Mouse (Mus musculus): ENCODE results near the gene Erbb2. TPM values are rescaled to one million over a fixed set of nuclear protein-coding genes. Genes with fewer than 3 reads are reported as not detected.

Gene Erbb2
- polyA plus RNA-seq, 1 experiment: not detected

DNA sequence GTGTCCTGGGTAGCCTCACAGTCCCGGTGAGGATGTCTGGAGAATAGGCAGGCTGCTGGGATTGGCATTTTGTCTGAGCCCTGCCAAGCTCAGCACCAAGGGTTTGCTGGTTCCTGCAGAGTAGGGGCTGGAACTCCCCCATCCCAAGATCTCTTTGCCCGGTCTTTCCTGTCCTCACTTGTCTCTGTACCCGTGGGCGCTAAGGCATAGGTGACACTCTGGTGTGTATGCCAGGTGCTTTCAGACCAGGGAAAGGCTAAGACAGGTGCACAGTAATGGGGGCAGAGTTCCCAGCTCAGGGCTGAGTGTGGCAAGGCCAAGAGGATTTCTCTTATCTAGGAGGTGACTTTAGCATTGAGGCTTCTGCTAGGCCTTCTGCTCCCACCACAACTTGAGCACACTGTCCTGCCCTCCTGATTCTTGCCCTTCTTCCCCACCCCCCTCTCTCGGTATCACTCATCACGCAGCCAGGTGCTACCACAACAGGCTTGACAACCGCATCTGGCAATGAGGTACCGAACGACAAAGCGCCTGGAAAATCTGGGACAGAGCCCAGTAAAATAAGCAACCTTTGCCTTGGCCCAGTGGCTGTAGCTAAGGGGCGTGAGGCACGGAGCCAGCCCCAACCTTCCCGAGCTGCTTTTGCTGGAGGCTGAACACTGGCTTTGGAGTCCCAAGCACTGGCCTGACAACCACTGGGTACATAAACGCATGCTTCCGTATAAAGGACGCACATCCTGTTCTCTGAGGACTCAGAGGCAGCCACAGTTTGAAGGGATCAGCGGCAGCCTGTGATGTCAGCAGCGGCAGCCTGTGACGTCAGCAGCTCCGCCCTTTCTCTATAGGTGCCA lies 37.9 kb downstream of the Erbb2 start:
- Histone ChIP-seq H3K4me3 (ENCODE audit: insufficient read depth, low read length) (no peak overlapping the region), H3K27ac (ENCODE audit: insufficient read depth, low read depth, low read length) (no peak overlapping the region), H3K4me1 (ENCODE audit: control insufficient read depth, insufficient read depth, low read length) (no peaks in the 10 kb centered on the region)
- TF ChIP-seq CTCF (IDR thresholded peaks at IDR 0.05; ENCODE audit: low read depth, low read length) (no peak), POLR2A (IDR thresholded peaks at IDR 0.05; ENCODE audit: borderline replicate concordance, low read depth, low read length) (no peak)

DNA sequence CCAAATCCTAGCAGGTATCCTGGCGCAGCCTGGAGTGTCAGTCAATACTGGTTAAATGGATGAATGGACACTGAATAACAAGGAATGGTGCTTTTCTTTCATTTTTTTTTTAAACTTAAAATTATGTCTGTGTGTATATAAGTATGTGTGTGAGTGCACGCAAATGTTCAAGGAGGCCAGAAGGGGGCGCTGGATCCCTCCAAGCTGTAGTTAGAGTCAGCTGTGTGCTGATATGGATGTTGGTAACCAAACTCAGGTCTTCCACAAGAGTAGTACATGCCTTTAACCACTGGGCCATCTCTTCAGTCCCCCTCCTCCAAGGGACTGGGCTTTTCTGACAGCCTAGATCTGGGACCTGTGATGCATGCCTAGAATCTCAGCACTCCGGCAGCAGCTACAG lies 43.2 kb downstream of the Erbb2 start:
- no peak overlapping the region for H3K4me3 ChIP-seq (ENCODE audit: insufficient read depth, low read length)
- TF ChIP-seq POLR2A (IDR thresholded peaks at IDR 0.05; ENCODE audit: borderline replicate concordance, low read depth, low read length): no peak
- TF ChIP-seq CTCF (IDR thresholded peaks at IDR 0.05; ENCODE audit: low read depth, low read length): 0 out of 2 replicates have a peak, but pooled peaks have one; percentile 5
- no peak overlapping the region for H3K27ac ChIP-seq (ENCODE audit: insufficient read depth, low read depth, low read length)
- H3K4me1 ChIP-seq (ENCODE audit: control insufficient read depth, insufficient read depth, low read length): peaks cover 3% of the 10 kb centered on the region; the same call in 1 of the 2 replicates

- Histone ChIP-seq H3K27ac (ENCODE audit: insufficient read depth, low read depth, low read length) (no peak overlapping the region), H3K4me1 (ENCODE audit: control insufficient read depth, insufficient read depth, low read length) (peaks cover 3% of the 10 kb centered on the region; the same call in 1 of the 2 replicates), H3K4me3 (ENCODE audit: insufficient read depth, low read length) (no peak overlapping the region)
- TF ChIP-seq CTCF (IDR thresholded peaks at IDR 0.05; ENCODE audit: low read depth, low read length) (no peak), POLR2A (IDR thresholded peaks at IDR 0.05; ENCODE audit: borderline replicate concordance, low read depth, low read length) (no peak)
Observed at GRCm38 (mm10) chr11:98456545-98456944, 44.3 kb downstream of the Erbb2 start.

DNA sequence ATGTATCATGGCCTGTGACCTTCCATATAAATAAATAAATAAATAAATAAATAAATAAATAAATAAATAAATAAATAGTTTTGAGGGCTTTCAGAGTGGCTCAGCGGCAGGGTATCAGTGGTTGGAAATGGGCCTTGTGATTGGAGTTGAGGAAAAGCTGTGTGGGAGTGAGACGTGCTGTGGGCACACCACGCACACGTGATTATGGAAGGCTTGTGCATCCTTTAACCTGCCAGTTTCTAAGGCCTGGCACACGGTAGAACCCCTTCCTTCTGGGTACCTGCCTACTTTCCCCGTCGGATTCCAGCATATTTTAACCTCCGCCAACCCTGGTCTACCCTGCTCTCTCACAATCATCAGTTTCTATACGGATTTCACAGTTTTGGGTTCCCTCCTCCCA lies 44.7 kb downstream of the Erbb2 start:
- no peak for TF ChIP-seq CTCF (IDR thresholded peaks at IDR 0.05; ENCODE audit: low read depth, low read length)
- TF ChIP-seq POLR2A (IDR thresholded peaks at IDR 0.05; ENCODE audit: borderline replicate concordance, low read depth, low read length): no peak
- Histone ChIP-seq H3K4me3 (ENCODE audit: insufficient read depth, low read length) (peak overlapping the region; percentile 64), H3K27ac (ENCODE audit: insufficient read depth, low read depth, low read length) (no peak overlapping the region), H3K4me1 (ENCODE audit: control insufficient read depth, insufficient read depth, low read length) (peaks cover 3% of the 10 kb centered on the region; the same call in 1 of the 2 replicates)

DNA sequence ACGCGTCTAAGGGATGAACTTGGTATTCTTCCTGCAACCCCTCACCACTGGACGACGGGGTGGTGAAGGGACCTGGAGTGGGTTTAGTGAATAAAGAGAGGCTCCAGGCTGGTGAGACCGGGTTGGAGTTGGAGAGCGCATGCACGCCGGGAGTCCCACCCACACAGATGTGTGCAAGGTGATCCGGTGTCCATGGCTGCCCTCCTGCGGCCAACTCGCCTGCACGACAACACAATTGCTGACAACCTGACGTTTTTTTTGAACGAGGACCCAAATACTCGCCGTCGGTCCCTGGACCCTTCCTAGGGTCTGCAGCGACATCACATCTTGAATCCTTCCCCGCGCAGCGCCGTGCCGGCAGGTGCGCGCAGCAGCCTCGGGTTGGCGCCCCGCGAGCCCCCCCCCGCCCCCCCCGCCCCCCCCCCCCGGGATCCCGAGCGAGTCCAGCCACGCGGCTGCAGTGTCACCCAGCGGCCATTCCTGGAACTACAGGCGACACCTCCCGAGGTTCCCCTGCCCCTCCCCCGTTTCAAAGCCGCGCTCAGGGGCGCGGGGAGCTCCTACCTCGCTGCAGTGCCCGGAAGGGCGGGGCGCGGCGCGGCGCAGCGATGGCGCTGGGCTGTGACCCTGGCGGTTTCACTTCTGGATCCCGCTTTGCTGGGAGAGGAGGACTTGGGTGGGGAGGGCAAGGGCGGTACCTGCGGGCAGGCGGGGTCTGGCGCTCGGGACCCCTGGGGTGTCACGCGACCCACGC lies 45.3 kb downstream of the Erbb2 start:
- TF ChIP-seq CTCF (IDR thresholded peaks at IDR 0.05; ENCODE audit: low read depth, low read length) (no peak; the same call in 1 of the 2 replicates), POLR2A (IDR thresholded peaks at IDR 0.05; ENCODE audit: borderline replicate concordance, low read depth, low read length) (no peak)
- Histone ChIP-seq H3K4me1 (ENCODE audit: control insufficient read depth, insufficient read depth, low read length) (peaks cover 3% of the 10 kb centered on the region; the same call in 1 of the 2 replicates), H3K4me3 (ENCODE audit: insufficient read depth, low read length) (peak overlapping the region; percentile 64), H3K27ac (ENCODE audit: insufficient read depth, low read depth, low read length) (no peak overlapping the region)

GRCm38 (mm10) chr11:98458121-98458990 lies 46.1 kb downstream of the Erbb2 start:
- Histone ChIP-seq H3K4me1 (ENCODE audit: control insufficient read depth, insufficient read depth, low read length) (peaks cover 3% of the 10 kb centered on the region; the same call in 1 of the 2 replicates), H3K4me3 (ENCODE audit: insufficient read depth, low read length) (peak overlapping the region; percentile 64), H3K27ac (ENCODE audit: insufficient read depth, low read depth, low read length) (no peak overlapping the region)
- TF ChIP-seq POLR2A (IDR thresholded peaks at IDR 0.05; ENCODE audit: borderline replicate concordance, low read depth, low read length) (no peak), CTCF (IDR thresholded peaks at IDR 0.05; ENCODE audit: low read depth, low read length) (no peak)

GRCm38 (mm10) chr11:98459071-98459741 lies 46.9 kb downstream of the Erbb2 start:
- Histone ChIP-seq H3K4me3 (ENCODE audit: insufficient read depth, low read length) (no peak overlapping the region), H3K27ac (ENCODE audit: insufficient read depth, low read depth, low read length) (no peak overlapping the region), H3K4me1 (ENCODE audit: control insufficient read depth, insufficient read depth, low read length) (peaks cover 3% of the 10 kb centered on the region; the same call in 1 of the 2 replicates)
- TF ChIP-seq CTCF (IDR thresholded peaks at IDR 0.05; ENCODE audit: low read depth, low read length) (no peak), POLR2A (IDR thresholded peaks at IDR 0.05; ENCODE audit: borderline replicate concordance, low read depth, low read length) (no peak)

- TF ChIP-seq CTCF (IDR thresholded peaks at IDR 0.05; ENCODE audit: low read depth, low read length) (no peak), POLR2A (IDR thresholded peaks at IDR 0.05; ENCODE audit: borderline replicate concordance, low read depth, low read length) (no peak)
- H3K27ac ChIP-seq (ENCODE audit: insufficient read depth, low read depth, low read length): no peak overlapping the region
- peaks cover 3% of the 10 kb centered on the region; the same call in 1 of the 2 replicates for H3K4me1 ChIP-seq (ENCODE audit: control insufficient read depth, insufficient read depth, low read length)
- no peak overlapping the region for H3K4me3 ChIP-seq (ENCODE audit: insufficient read depth, low read length)
Observed at GRCm38 (mm10) chr11:98459860-98460259, 47.6 kb downstream of the Erbb2 start.

Data from bone marrow macrophage, adult 2 months (primary cell).